Mouse (Mus musculus) ovary, adult 10 weeks (tissue): Measurements from ENCODE around the gene Lap3. TPM values are rescaled to one million over a fixed set of nuclear protein-coding genes. Genes with fewer than 3 reads are reported as not detected.

Experiments
- polyA plus RNA-seq: library from polyadenylated mRNA; stranded (reverse); fragments of 350-450 nt; fragmentation: Illumina TruSeq; extraction: RNeasy Lipid Tissue Mini Kit (QIAGEN cat#74804); gene quantifications from one replicate; pipeline ENCODE4 v1.2.3, GENCODE M21; 2014

The Lap3 gene
- 111 TPM for polyA plus RNA-seq

GRCm38 (mm10) chr5:45493191-45494092 lies at the start of gene Lap3:
Gene Lap3 (plus strand): TSS chr5:45493374.

GRCm38 (mm10) chr5:45449831-45450716 lies 43.1 kb upstream of the Lap3 start, which contains the start of gene Qdpr:
Gene Qdpr (minus strand): TSS chr5:45450236.

DNA sequence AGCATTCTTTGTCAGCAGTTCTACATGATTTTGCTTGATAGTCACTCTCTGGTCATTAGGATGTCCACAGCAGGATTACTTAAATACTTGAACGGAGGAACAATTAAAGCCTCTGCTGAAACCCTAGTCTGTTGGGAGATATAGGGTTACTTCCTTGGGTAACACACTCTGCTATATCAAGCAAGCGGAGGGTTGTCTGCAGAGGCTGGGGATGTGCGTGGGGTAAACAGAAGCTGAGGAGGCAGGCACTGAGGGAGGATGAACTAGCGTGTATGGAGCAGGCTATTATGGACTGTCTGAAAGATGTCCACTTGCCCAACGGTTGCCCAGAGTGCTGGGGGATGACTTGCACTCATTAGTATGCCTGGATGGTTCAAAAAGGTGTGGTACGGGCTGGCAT lies 39.7 kb upstream of the Lap3 start, which contains the start of gene Clrn2:
Clrn2 (plus strand) TSS at position 301 of the 400 bp plus-strand sequence.

DNA sequence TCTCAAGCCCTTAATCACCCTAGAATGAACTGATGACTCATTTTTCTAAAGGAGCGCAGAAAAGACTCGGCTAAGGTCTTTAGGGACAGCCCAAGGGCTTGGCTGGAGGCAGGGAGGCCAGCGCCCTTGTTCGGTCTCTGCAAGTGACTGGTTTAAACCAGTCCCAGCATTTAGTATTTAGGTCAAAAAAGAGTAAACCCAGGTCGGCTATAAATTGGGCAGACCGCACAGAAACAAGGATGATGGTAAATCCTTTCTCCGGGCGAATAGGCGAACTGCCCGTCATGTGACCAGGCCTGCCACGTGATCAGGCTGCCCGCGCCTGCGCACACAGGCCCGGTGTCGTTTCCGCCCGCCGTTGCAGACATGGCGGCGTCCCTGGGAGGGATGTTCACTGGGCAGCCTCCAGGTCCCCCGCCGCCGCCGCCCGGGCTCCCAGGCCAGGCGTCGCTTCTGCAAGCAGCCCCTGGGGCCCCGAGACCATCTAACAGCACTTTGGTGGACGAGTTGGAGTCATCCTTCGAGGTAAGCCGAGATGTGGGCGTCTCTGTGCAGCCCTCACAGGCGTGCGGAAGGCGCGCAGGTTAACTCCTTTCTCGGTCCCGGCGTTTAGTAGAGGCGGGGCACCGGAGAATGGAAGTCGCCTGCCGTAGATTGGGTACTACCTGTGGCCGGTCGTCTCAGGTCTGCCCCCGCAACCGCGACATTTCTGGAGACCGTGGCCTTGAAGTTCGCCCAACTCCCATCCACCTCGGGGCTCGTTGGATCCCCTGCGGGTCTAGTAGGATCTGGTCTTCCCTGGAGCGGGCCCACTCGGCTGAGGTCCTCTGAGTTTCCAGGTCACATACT lies 27.0 kb downstream of the Lap3 start, which contains the start of gene Med28:
Med28 (plus strand) TSS at position 270 of the 849 bp plus-strand sequence.

Other genes with a start within 250 kb of the Lap3 start
- gene Qdpr, start 43.1 kb upstream of the Lap3 start, polyA plus RNA-seq = 93.3 TPM
- not detected for gene Clrn2, start 39.6 kb upstream of the Lap3 start, polyA plus RNA-seq
- 87.6 TPM for gene Med28, start 26.9 kb downstream of the Lap3 start, polyA plus RNA-seq
- 0.40 TPM for gene Fam184b, start 146.2 kb downstream of the Lap3 start, polyA plus RNA-seq
- gene Ncapg, start 176.5 kb downstream of the Lap3 start, polyA plus RNA-seq = 89.5 TPM